Mouse (Mus musculus): ENCODE measurements around the gene 4930435E12Rik. TPM values are rescaled to one million over a fixed set of nuclear protein-coding genes. Genes with fewer than 3 reads are reported as not detected.
"Not testable (repeated sequence)": the region's sequence is repeated elsewhere in the genome, so short reads cannot be mapped to it uniquely, and the experiment has no call there.

Gene 4930435E12Rik
- polyA plus RNA-seq (2017; shearing (Covaris generic)) = not detected

GRCm38 (mm10) chr16:38828649-38829048 is at the start of gene 4930435E12Rik:
4930435E12Rik (minus strand) TSS chr16:38828749.
- ATAC-seq = no peak

- no peak for ATAC-seq
Observed at GRCm38 (mm10) chr16:38874481-38874880, 45.9 kb upstream of the 4930435E12Rik start.

GRCm38 (mm10) chr16:38873231-38873630 is 44.7 kb upstream of the 4930435E12Rik start:
- no peak for ATAC-seq

GRCm38 (mm10) chr16:38864358-38864757 is 35.8 kb upstream of the 4930435E12Rik start:
- ATAC-seq = no peak

- ATAC-seq = no peak
Observed at GRCm38 (mm10) chr16:38860548-38860947, 32.0 kb upstream of the 4930435E12Rik start.

- ATAC-seq = no peak
Observed at GRCm38 (mm10) chr16:38858120-38858749, 29.7 kb upstream of the 4930435E12Rik start.

- peak; percentile 71 for ATAC-seq
Observed at GRCm38 (mm10) chr16:38812521-38812920, 16.0 kb downstream of the 4930435E12Rik start.

- ATAC-seq = no peak
Observed at GRCm38 (mm10) chr16:38810196-38810595, 18.4 kb downstream of the 4930435E12Rik start.

- ATAC-seq = not testable (repeated sequence)
Observed at GRCm38 (mm10) chr16:38807796-38808195, 20.8 kb downstream of the 4930435E12Rik start.

GRCm38 (mm10) chr16:38800091-38800490 is 28.5 kb downstream of the 4930435E12Rik start, which contains the start of gene Upk1b:
Upk1b (minus strand) TSS chr16:38800328.
- ATAC-seq = no peak

- no peak for ATAC-seq
Observed at GRCm38 (mm10) chr16:38798957-38799450, 29.5 kb downstream of the 4930435E12Rik start.

GRCm38 (mm10) chr16:38793120-38793519 is 35.4 kb downstream of the 4930435E12Rik start:
- ATAC-seq = no peak

GRCm38 (mm10) chr16:38789966-38790365 is 38.6 kb downstream of the 4930435E12Rik start:
- no peak for ATAC-seq

- no peak for ATAC-seq
Observed at GRCm38 (mm10) chr16:38789016-38789415, 39.5 kb downstream of the 4930435E12Rik start.

GRCm38 (mm10) chr16:38785301-38785700 is 43.2 kb downstream of the 4930435E12Rik start:
- no peak for ATAC-seq

- ATAC-seq = no peak
Observed at GRCm38 (mm10) chr16:38782524-38783067, 46.0 kb downstream of the 4930435E12Rik start.

- no peak for ATAC-seq
Observed at GRCm38 (mm10) chr16:38781946-38782345, 46.6 kb downstream of the 4930435E12Rik start.

GRCm38 (mm10) chr16:38780960-38781572 is 47.5 kb downstream of the 4930435E12Rik start:
- ATAC-seq = no peak

- ATAC-seq = no peak
Observed at GRCm38 (mm10) chr16:38776342-38776741, 52.2 kb downstream of the 4930435E12Rik start.

GRCm38 (mm10) chr16:38774964-38775746 is 53.4 kb downstream of the 4930435E12Rik start:
- no peak for ATAC-seq

GRCm38 (mm10) chr16:38772906-38773496 is 55.5 kb downstream of the 4930435E12Rik start:
- ATAC-seq = no peak

- ATAC-seq = no peak
Observed at GRCm38 (mm10) chr16:38771145-38771544, 57.4 kb downstream of the 4930435E12Rik start.

Measured in inflammation-experienced regulatory T-cells, adult 6 months (primary cell).